23 mouse cellular contexts compared by ENCODE assay signal in the genomic region with DNA sequence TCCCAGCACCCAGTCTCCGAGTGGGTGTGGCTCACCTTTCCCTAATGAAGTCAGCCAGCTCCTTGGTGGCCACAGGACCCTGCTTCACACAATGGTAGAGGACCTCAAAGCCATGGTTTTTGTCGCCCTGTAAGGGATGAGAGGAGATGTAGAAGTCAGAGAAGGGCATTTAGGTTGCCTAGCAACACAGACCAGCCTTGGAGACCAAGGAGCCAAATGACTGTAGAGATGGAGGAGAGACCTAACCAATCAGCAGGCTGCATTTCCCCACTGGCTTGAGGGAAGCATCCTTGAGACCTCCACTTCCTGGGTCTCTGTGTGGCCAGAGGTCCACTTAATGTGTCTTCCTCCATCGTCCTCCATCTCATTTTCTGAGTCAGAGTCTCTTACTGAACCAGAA. TPM values are rescaled to one million over a fixed set of nuclear protein-coding genes. Genes with fewer than 3 reads are reported as not detected.
DNase-seq lines count a peak whose midpoint lies in the region; ATAC-seq and TF ChIP-seq lines count a peak whose summit lies in the region.
"Had no signal": no experiment of that assay in that cellular context is flagged by ENCODE, and none has a peak within 500 bp of the region (broad histone marks: within the 10 kb centered on the region; RNA-seq: fewer than 3 reads in every experiment).

No protein-coding gene starts in this region.

- no peak for TF ChIP-seq CTCF in layer of hippocampus, adult 2 months (conservative IDR thresholded peaks at IDR 0.05)

- peak overlapping the region; percentile 81 for H3K27ac ChIP-seq in layer of hippocampus, adult 2 months
- H3K27ac ChIP-seq in hindbrain, embryonic 15.5 days (replicated peaks) = peak overlapping the region; percentile 81; the same call in 1 of the 2 replicates
- H3K27ac ChIP-seq: gastrocnemius, adult 2 months had no signal

- no peak overlapping the region for H3K4me3 ChIP-seq in layer of hippocampus, adult 2 months
- no peak overlapping the region for H3K4me3 ChIP-seq in hindbrain, embryonic 15.5 days
- H3K4me3 ChIP-seq: gastrocnemius, adult 2 months had no signal

- H3K9me3 ChIP-seq in hindbrain, embryonic 15.5 days = no peaks in the 10 kb centered on the region

- WGBS in hindbrain, embryonic 15.5 days = 31% methylated on average over 3 of the region's 3 CpGs

- no peak for ATAC-seq in hindbrain, embryonic 15.5 days (ENCODE audit: low FRiP score, low read depth)

- no peak for DNase-seq in layer of hippocampus, adult 2 months (ENCODE audit: low spot score in 2 of 2)
- no peak for DNase-seq in layer of hippocampus, postnatal 14 days (ENCODE audit: low spot score in 2 of 2)
- peak; percentile 9 for DNase-seq in thymus, postnatal 4 days
- DNase-seq in thymus, postnatal 0 days (ENCODE audit: low spot score) = no peak
- no peak for DNase-seq in adipocyte (ENCODE audit: low spot score)
- no peak for DNase-seq in lung, postnatal 25 days (ENCODE audit: low spot score)
- DNase-seq: adrenal gland, adult 8-10 months; cerebellum, postnatal 25 days; embryo, embryonic 11 days; gastrocnemius, adult 2 months; heart, postnatal 10 days; kidney, adult 18-20 months; kidney, postnatal 10 days; left cerebral cortex, postnatal 4 days; liver; lung, adult 18-20 months; lung, postnatal 14 days; retina, postnatal 1 day; right cerebral cortex, postnatal 4 days had no signal

- no peak overlapping the region for H3K9ac ChIP-seq in hindbrain, embryonic 15.5 days

- H3K27me3 ChIP-seq in hindbrain, embryonic 15.5 days = no peaks in the 10 kb centered on the region

- no peak overlapping the region for H3K4me2 ChIP-seq in hindbrain, embryonic 15.5 days
- H3K4me2 ChIP-seq: heart, embryonic 11.5 days had no signal

- H3K4me1 ChIP-seq in hindbrain, embryonic 15.5 days (replicated peaks) = peaks cover 53% of the 10 kb centered on the region

- H3K36me3 ChIP-seq in hindbrain, embryonic 15.5 days = peaks cover 22% of the 10 kb centered on the region

RNA-seq across cellular contexts. Expression of a gene that starts 7.3 kb away (rescaled TPM):
- 100 to 1,000 TPM; 101 to 112 TPM for total RNA-seq in layer of hippocampus, adult 2 months (2021)
- 10 to 100 TPM; 83.1 to 86.4 TPM for total RNA-seq in layer of hippocampus, postnatal 14 days (2021)
- polyA plus RNA-seq in thymus, postnatal 0 days (2015; fragmentation: Nextera tagmentation; extraction: Ambion mirVana) = 123 and 127 TPM in 2 replicates
- 77.2 and 93.0 TPM in 2 replicates for polyA plus RNA-seq in hindbrain, embryonic 15.5 days (2015; fragmentation: Nextera tagmentation; extraction: Ambion mirVana)
- total RNA-seq: gastrocnemius, adult 2 months had no signal
- polyA plus RNA-seq: C2C12 had no signal

RNA-seq across cellular contexts. Expression of a gene that starts 16.7 kb away (rescaled TPM):
- under 1 TPM; 0.72 to 0.81 TPM for total RNA-seq in layer of hippocampus, adult 2 months (2021)
- under 1 TPM; 0.23 to 0.48 TPM for total RNA-seq in layer of hippocampus, postnatal 14 days (2021)
- 2.1 and 2.7 TPM in 2 replicates for polyA plus RNA-seq in thymus, postnatal 0 days (2015; fragmentation: Nextera tagmentation; extraction: Ambion mirVana)
- 0.45 and 0.52 TPM in 2 replicates for polyA plus RNA-seq in hindbrain, embryonic 15.5 days (2015; fragmentation: Nextera tagmentation; extraction: Ambion mirVana)
- total RNA-seq: granulocyte monocyte progenitor cell, adult 5-6 weeks had no signal

RNA-seq across cellular contexts. Expression of a gene that starts 29.2 kb away (rescaled TPM):
- 1 to 10 TPM in 1 of 2 experiments, not detected in 1; 2.1 TPM for total RNA-seq in layer of hippocampus, adult 2 months (2021)
- 1 to 10 TPM; 2.6 to 3.0 TPM for total RNA-seq in layer of hippocampus, postnatal 14 days (2021)
- 3.7 and 6.7 TPM in 2 replicates for polyA plus RNA-seq in thymus, postnatal 0 days (2015; fragmentation: Nextera tagmentation; extraction: Ambion mirVana)
- polyA plus RNA-seq in hindbrain, embryonic 15.5 days (2015; fragmentation: Nextera tagmentation; extraction: Ambion mirVana) = 0.47 and 1.5 TPM in 2 replicates

RNA-seq across cellular contexts. Expression of a gene that starts 42.2 kb away (rescaled TPM):
- total RNA-seq in layer of hippocampus, adult 2 months (2021) = 1 to 10 TPM; 5.3 TPM
- total RNA-seq in layer of hippocampus, postnatal 14 days (2021) = 1 to 10 TPM; 7.1 to 7.7 TPM
- 17.0 and 20.3 TPM in 2 replicates for polyA plus RNA-seq in thymus, postnatal 0 days (2015; fragmentation: Nextera tagmentation; extraction: Ambion mirVana)
- 6.1 and 7.0 TPM in 2 replicates for polyA plus RNA-seq in hindbrain, embryonic 15.5 days (2015; fragmentation: Nextera tagmentation; extraction: Ambion mirVana)

RNA-seq across cellular contexts. Expression of a gene that starts 46.7 kb away (rescaled TPM):
- 100 to 1,000 TPM; 263 to 264 TPM for total RNA-seq in layer of hippocampus, adult 2 months (2021)
- 100 to 1,000 TPM; 268 to 281 TPM for total RNA-seq in layer of hippocampus, postnatal 14 days (2021)
- polyA plus RNA-seq in thymus, postnatal 0 days (2015; fragmentation: Nextera tagmentation; extraction: Ambion mirVana) = 0.58 and 0.68 TPM in 2 replicates
- polyA plus RNA-seq in hindbrain, embryonic 15.5 days (2015; fragmentation: Nextera tagmentation; extraction: Ambion mirVana) = 20.8 and 24.7 TPM in 2 replicates
- total RNA-seq: gastrocnemius, adult 2 months had no signal
